Mouse (Mus musculus) G1E-ER4 (cell line): ENCODE results near the gene Tank. TPM values are rescaled to one million over a fixed set of nuclear protein-coding genes. Genes with fewer than 3 reads are reported as not detected.

Experiments used
- GATA1 ChIP-seq: IDR thresholded peaks from one replicate; pipeline ENCODE4 v1.8.0; 2012; ENCODE audit warnings: low read length, inconsistent platforms
- polyA plus RNA-seq: library from polyadenylated mRNA; stranded (reverse); fragments of >175 nt; gene quantifications from 2 replicates; pipeline ENCODE4 v1.2.3, GENCODE M21; 2012

Gene Tank
- polyA plus RNA-seq, 1 experiment = 3.6 TPM

DNA sequence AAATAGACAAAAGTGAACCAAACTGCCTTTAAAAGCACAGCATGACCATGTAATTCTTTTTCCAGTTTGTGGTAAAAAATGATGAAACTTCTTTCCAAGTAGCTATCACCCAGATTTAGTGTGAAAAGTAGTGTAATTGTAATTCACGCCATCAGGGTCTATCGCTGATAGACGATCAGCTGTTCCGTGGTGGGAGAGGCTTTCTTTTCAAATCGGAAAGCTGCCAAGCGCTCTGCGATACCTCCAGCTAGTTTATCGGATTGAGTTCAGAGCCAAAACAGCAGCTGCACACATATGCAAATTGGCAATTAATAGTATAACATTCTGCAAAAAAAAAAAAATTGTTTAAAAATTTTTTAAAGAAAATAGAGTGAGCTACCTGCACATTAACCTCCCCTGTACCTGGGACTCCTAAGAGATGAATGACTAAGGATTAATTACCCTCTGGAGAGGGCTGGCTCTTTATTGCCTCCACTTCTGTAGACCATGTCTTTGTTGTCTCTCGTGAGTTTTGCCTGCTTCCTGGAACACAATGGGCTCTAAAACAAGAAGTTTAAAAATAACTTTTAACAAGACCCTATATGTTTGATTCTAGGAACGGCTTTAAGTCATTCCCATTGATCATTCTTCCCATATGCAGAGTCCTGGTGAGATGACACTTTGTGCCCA lies 85.3 kb downstream of the Tank start:
- no peak for TF ChIP-seq GATA1

DNA sequence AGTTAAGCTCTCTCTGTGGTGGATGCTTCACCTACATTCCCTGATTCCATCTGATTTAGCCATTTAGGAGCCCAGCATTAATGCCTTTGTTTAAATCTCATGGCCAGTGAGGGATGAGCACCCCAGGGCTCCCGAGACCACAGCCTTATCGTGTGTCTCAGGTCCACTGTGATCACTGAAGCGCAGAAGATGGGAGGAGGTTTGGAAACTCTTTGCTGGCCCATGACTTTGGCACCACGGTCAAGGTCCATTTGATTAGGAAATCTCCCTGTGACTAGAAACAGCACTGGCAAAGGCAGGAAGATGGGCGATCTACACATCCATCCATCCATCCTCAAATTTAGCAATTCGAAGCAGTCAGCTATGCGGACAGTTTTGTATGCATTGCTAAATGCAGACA lies 89.0 kb downstream of the Tank start:
- no peak for TF ChIP-seq GATA1

DNA sequence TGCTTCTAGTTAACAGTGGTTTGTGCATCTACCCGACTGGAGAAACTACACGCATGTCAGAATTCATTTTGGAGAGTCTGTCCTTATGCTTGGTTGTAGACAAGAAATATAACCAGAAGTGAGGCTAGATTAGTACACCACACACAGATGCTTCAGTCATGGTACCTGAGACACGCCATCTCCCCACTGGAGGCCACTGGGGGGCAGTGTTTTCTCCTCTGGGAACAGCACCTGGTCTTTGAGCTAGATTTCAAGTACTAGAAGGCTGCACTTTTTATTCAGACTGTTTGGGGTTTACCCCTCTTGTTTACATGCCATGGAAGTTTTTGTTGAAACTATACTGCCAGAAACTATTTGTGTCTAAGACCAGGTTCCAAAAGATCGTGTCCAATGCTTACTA lies 89.9 kb downstream of the Tank start:
- TF ChIP-seq GATA1 = no peak

DNA sequence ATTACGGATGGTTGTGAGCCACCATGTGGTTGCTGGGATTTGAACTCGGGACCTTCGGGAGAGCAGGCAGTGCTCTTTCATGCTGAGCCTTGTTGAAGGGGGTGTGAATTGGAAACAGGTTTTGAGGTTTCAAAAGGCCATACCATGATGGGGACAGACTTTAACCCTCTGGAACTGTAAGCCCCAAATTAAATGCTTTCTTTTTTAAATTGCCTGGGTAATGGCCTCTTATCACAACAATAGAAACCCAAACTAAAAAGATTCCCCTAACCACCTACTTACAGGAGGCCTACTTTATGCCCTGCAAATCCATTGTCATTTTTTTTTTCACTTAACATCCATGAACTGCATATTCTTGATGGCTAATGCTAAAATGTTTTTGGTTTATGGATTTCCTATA lies 96.2 kb downstream of the Tank start:
- no peak for TF ChIP-seq GATA1

DNA sequence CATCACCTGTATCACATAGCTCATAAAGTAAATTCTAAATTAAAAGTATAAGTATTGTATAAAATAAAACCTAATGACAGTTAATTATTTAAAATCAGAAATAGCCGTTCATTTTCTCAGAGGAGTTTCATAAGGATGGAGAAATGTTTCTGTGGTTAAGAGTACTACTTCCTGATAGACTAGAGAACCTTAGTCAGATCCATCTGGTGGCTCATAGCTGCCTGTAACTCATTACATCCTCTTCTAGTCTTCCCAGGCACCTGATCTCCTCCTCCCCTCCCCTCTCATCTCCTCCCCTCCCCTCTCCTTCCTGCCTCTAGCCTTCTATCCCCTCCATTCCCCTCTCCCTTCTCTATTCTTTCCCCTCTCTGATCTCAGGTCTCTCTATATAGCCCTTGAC lies 103.2 kb downstream of the Tank start:
- TF ChIP-seq GATA1 = no peak

DNA sequence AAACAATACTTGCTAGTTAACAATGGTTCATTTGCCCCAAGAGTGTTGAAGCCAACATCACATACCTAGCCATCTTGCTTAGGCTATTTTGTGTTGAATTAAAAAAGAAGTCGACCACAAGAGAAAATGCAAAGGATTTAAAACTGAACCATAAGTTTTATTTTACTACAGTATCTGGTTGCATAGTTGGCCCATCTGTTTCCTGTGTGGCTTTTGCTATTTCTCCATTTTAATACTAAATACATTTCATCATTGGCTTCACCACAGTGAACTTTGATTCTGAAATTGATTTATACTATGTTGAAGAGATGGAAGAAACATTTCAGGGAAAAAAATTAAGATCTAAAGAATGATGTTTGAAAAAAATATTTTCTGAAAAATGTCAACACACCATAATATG lies 108.1 kb downstream of the Tank start:
- no peak for TF ChIP-seq GATA1

DNA sequence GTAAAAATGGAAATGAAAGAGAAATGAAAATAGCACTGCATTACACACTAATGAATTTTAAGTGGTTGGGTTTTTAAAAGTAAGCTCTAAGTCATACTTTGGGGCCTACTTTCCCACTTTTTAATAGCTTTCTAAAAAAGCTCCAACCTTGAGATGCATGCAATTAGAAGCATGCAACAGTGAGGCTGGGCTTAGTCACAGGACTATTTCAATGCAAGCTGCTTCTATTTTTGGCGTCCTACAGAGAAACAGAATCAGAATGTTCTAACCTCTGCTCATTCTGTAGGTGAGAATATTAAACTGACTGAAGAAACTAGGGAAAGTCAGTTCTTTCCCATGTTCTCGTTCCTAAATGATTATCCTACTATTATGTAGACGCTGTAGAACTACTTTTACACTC lies 110.7 kb downstream of the Tank start:
- TF ChIP-seq GATA1 = no peak

Other genes with a start within 250 kb of the Tank start
- 3.8 and 17.6 TPM in 2 replicates for gene Psmd14, start 133.1 kb downstream of the Tank start, polyA plus RNA-seq
- 0.23 and 0.28 TPM in 2 replicates for gene Tbr1, start 224.3 kb downstream of the Tank start, polyA plus RNA-seq